Mouse (Mus musculus) ES-E14 (cell line): ENCODE data around the gene Epp13. TPM values are rescaled to one million over a fixed set of nuclear protein-coding genes. Genes with fewer than 3 reads are reported as not detected.
"Not testable (repeated sequence)": the region's sequence is repeated elsewhere in the genome, so short reads cannot be mapped to it uniquely, and the experiment has no call there.

Source experiments
- DNase-seq: peaks from one replicate; pipeline ENCODE4 v3.0.0-alpha.2; 2013; ENCODE audit warnings: low read depth, low spot score
- H3K27ac ChIP-seq: 2 replicates; pipeline ENCODE4 v1.5.1; 2012; ENCODE audit warnings: low read depth, mild to moderate bottlenecking, low read length, moderate library complexity, mixed read lengths; ENCODE audit not compliant: poor library complexity, insufficient read depth, severe bottlenecking
- H3K36me3 ChIP-seq: 2 replicates; pipeline ENCODE4 v1.6.1; 2012; ENCODE audit warnings: mild to moderate bottlenecking, low read length, moderate library complexity, mixed read lengths; ENCODE audit not compliant: control insufficient read depth, poor library complexity, insufficient read depth, severe bottlenecking
- H3K4me1 ChIP-seq, 2 experiments: fragments of 150-350 bp in 1 of 2; sonication (generic) in 1 of 2; 2 replicates each; pipeline ENCODE4 v1.6.1; 2012; ENCODE audit warnings: low read length in 2 of 2, mild to moderate bottlenecking in 1 of 2, mixed read lengths in 1 of 2; ENCODE audit not compliant: control insufficient read depth in 2 of 2, insufficient read depth in 2 of 2, poor library complexity in 1 of 2
- H3K4me3 ChIP-seq, 2 experiments: fragments of 150-350 bp in 1 of 2; sonication (generic) in 1 of 2; 2 replicates each; pipeline ENCODE4 v1.5.1; 2012; ENCODE audit warnings: low read length in 2 of 2, low read depth in 1 of 2, mild to moderate bottlenecking in 1 of 2, mixed read lengths in 1 of 2; ENCODE audit not compliant: insufficient read depth in 1 of 2, poor library complexity in 1 of 2, severe bottlenecking in 1 of 2
- H3K9ac ChIP-seq: 2 replicates; pipeline ENCODE4 v1.6.1; 2012; ENCODE audit warnings: low read depth, mild to moderate bottlenecking, low read length, mixed read lengths; ENCODE audit not compliant: poor library complexity, insufficient read depth, severe bottlenecking
- H3K9me3 ChIP-seq: fragments of 150-350 bp; sonication (generic); 2 replicates; pipeline ENCODE4 v1.6.1; 2012; ENCODE audit warnings: low read depth, mild to moderate bottlenecking, low read length; ENCODE audit not compliant: control insufficient read depth, insufficient read depth
- CHD2 ChIP-seq: IDR thresholded peaks from 2 replicates; pipeline ENCODE4 v1.6.1; 2014; ENCODE audit warnings: mild to moderate bottlenecking, low read depth, low read length, inconsistent platforms
- HCFC1 ChIP-seq: IDR thresholded peaks from 2 replicates; pipeline ENCODE4 v1.6.1; 2012; ENCODE audit warnings: low read length, inconsistent platforms, borderline replicate concordance; ENCODE audit not compliant: insufficient read depth
- MAFK ChIP-seq: IDR thresholded peaks from 2 replicates; pipeline ENCODE4 v1.6.1; 2014; ENCODE audit warnings: mild to moderate bottlenecking, low read depth, low read length, inconsistent platforms; ENCODE audit not compliant: insufficient read depth
- ZC3H11A ChIP-seq: IDR thresholded peaks from 2 replicates; pipeline ENCODE4 v1.6.1; 2012; ENCODE audit warnings: low read depth, mild to moderate bottlenecking, inconsistent platforms, low read length, borderline replicate concordance
- ZNF384 ChIP-seq: IDR thresholded peaks from 2 replicates; pipeline ENCODE4 v1.6.1; 2012; ENCODE audit warnings: low read depth, low read length, inconsistent platforms
- in situ Hi-C, 2 experiments: fragments of 600-800 bp; cut with MboI; formaldehyde crosslinking; loops; one replicate each; pipeline ENCODE4 v1.15.1; 2025; ENCODE audit warnings: low sequenced_read_pairs in 2 of 2, inconsistent platforms in 1 of 2; ENCODE audit not compliant: unreplicated experiment in 2 of 2
- total RNA-seq: library from RNA; depleted of rRNA; stranded (reverse); fragments of 300-350 nt; gene quantifications from 2 replicates; pipeline ENCODE4 v1.2.3, GENCODE M21; 2012

Gene Epp13
- total RNA-seq, 1 experiment: 12.4 TPM

GRCm38 (mm10) chr7:6286921-6287531 lies 34.5 kb downstream of the Epp13 start:
- no peak for TF ChIP-seq CHD2
- no peak for TF ChIP-seq HCFC1
- TF ChIP-seq MAFK: no peak
- no peak for TF ChIP-seq ZC3H11A
- no peak for TF ChIP-seq ZNF384
- DNase-seq: no peak
- peaks cover 3 to 5% of the 10 kb centered on the region in 2 experiments; a peak in 2 of 4 replicates for H3K4me1 ChIP-seq
- H3K27ac ChIP-seq: no peak overlapping the region
- no peaks in the 10 kb centered on the region for H3K36me3 ChIP-seq
- in situ Hi-C loops: no loop called here
- H3K4me3 ChIP-seq: peak overlapping the region; percentile 70 to 88
- peak overlapping the region; percentile 54; the same call in 1 of the 2 replicates for H3K9ac ChIP-seq
- H3K9me3 ChIP-seq: no peaks in the 10 kb centered on the region

GRCm38 (mm10) chr7:6291121-6291520 lies 38.6 kb downstream of the Epp13 start:
- H3K36me3 ChIP-seq, H3K27ac ChIP-seq, in situ Hi-C loops, H3K9ac ChIP-seq, H3K9me3 ChIP-seq, H3K4me1 ChIP-seq, H3K4me3 ChIP-seq, DNase-seq: not testable (repeated sequence)

GRCm38 (mm10) chr7:6300796-6301195 lies 48.3 kb downstream of the Epp13 start:
- H3K9me3 ChIP-seq, H3K27ac ChIP-seq, in situ Hi-C loops, H3K4me3 ChIP-seq, DNase-seq, H3K9ac ChIP-seq, H3K36me3 ChIP-seq: not testable (repeated sequence)
- peaks cover 3 to 14% of the 10 kb centered on the region in 2 experiments; a peak in 2 of 4 replicates for H3K4me1 ChIP-seq

- no peak overlapping the region for H3K27ac ChIP-seq
- no peaks in the 10 kb centered on the region for H3K36me3 ChIP-seq
- DNase-seq: no peak
- peak overlapping the region; percentile 66 to 93 for H3K4me3 ChIP-seq
- peaks cover 0 to 7% of the 10 kb centered on the region in 2 experiments; a peak in 2 of 4 replicates for H3K4me1 ChIP-seq
- TF ChIP-seq HCFC1: no peak
- TF ChIP-seq CHD2: no peak
- TF ChIP-seq MAFK: no peak
- no peak for TF ChIP-seq ZNF384
- no peaks in the 10 kb centered on the region for H3K9me3 ChIP-seq
- peak overlapping the region; percentile 67 for H3K9ac ChIP-seq
- in situ Hi-C loops: no loop called here
Measured at GRCm38 (mm10) chr7:6330458-6331232, 78.1 kb downstream of the Epp13 start.
